Mouse (Mus musculus) urinary bladder, adult 18-20 months (tissue): ENCODE measurements around the gene Rdh8.
"Not testable (repeated sequence)": the region's sequence is repeated elsewhere in the genome, so short reads cannot be mapped to it uniquely, and the experiment has no call there.

Experiments
- DNase-seq, 2 experiments: peaks; one replicate each; pipeline ENCODE4 v3.0.0; 2022; ENCODE audit warnings: low spot score in 2 of 2, mixed read lengths in 2 of 2

The Rdh8 gene

DNA sequence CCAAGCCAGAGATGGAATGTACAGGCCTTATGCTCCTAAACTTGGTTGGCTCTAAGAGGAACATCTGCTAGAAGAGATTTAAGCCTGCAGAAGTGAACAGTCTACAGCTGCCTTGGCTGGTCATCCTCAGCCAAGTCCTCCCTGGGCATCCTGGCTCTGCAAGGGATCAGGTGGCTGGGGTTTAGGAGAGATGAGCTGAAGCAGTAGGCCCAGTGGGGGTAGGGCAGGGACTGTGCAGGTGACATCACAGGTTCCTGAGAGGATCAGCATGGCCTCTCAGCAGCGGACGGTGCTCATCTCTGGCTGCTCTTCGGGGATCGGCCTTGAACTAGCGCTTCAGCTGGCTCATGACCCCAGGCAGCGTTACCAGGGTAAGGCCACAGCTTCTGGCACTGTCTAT is at the start of gene Rdh8:
Gene Rdh8, plus strand, starts transcription at position 268 of the 400 bp plus-strand sequence.
- no peak for DNase-seq

DNA sequence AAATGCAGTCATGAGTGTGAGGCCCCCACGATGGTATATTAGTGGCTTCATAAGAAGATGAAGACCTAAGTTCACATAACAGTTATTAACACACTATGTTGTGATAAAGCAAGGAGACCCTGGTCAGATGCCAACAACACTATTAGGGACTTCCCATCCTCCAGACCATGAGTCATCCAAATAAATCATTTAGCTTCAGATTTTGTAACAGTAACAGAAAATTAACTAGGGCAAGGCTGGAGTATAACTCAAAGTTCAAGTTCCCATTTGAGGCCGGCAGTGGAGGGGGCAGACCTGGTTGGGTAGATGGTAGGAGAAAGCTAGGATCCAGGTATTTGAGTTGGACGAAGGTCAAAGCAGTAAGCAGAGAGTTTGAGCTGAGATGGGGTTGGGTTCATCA is 37.0 kb upstream of the Rdh8 start:
- no peak for DNase-seq

DNA sequence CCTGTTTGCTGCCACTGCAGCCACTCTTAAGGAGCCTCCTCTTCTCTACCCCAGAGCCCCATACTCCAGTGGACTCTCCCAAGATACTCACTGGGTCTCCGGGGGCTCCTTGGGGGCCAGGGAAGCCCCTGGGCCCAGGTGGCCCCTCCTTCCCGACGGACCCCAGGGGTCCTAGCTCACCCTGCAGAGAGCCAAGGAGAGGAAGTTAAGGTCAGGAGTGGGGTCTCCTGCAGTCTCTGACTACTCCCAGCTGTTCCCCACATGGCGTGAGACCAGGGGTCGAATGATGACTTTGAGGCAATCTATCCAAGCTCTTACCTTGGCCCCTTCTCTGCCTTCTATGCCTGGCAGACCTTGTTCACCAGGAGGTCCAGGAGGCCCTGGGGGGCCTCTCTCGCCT is 33.2 kb upstream of the Rdh8 start:
- no peak for DNase-seq

DNA sequence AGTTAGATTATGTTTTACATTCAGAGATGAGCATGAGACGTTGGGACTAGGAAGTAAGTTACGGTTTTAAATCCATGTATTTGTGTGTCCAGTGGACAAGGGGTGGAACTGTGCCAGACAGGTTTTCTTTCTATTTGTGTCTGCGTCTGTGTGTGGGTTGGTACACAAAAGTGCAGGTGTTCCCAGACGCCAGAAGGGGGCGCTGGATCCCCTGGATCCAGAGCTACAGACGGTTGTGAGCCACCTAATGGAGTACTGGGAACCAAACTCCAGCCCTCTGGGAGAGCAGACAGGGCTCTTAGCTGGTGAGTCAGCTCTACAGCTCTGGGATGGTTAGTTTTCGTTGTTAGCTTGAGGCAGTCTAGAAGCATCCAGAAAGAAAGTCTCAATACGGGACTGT is 30.3 kb upstream of the Rdh8 start:
- no peak for DNase-seq

DNA sequence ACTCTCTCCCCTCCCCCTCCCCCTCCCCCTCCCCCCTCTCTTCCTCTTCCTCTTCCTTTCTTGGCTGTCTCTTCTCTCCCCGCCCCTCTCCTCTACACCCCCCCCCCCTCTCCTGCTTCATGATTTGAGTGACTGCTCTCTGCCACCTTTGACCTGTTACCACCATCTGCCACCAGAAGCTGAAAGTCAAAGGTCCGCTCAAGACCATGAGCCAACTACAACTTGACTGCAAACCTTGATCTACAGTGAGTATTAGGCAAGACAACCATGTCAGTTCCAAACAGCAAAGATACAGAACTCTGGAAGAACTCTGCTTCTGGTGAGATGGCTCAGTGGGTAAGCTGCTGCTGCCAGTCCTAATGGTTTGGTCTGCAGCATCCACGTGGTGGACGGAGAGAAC is 28.7 kb upstream of the Rdh8 start:
- no peak for DNase-seq

DNA sequence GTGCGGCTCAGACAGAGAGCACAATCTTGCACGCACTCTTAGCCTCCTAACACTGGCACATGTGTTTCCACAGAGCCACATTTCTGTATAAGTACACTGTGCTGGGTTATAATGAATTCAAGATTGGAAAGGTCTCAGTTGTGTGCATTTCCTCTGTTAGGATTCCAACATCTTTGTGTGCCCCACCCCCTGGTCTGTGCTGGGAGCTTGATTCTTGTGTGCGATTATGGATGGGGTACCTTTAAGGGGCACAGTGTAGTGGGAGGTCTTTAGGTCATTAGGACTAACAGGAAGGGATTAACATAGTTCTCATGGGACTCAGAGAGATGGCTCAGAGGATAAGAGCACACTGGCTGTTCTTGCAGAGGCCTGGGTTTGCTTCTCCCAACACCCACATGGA is 28.0 kb upstream of the Rdh8 start:
- no peak for DNase-seq

DNA sequence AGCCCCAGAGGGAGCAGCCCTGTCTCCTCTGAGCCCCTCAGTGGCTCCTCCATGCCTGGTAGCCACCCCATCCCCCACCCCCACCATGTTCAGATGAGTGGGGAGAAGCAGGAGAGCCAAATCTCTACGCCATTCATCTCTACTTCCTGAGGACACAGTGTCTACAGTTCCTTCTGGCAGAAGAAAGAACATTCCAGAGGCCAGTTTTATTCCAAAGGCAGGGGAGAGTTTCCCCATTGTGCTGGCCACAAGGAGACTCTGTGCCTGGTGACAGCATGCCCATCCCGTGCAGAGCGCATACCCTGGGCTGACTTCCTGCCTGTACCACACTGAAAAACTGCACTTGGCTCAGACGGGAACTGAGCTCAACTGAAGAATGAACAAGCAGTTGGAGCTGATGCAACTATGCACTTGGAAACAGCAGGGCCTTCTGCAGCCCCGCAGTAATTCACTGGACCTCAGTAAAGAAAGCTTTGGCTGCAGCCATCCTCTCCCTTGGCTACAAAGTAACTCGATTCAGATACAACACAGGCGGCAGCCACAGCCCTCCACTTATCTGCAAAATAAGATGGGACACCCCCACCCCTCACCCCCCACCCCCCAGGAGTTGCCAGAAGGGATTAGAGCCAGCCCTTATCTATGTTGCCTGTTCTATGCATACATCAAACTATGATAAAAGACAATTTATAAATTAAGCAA is 24.0 kb upstream of the Rdh8 start:
- DNase-seq: peak in 1 of 2 experiments; percentile 41

DNA sequence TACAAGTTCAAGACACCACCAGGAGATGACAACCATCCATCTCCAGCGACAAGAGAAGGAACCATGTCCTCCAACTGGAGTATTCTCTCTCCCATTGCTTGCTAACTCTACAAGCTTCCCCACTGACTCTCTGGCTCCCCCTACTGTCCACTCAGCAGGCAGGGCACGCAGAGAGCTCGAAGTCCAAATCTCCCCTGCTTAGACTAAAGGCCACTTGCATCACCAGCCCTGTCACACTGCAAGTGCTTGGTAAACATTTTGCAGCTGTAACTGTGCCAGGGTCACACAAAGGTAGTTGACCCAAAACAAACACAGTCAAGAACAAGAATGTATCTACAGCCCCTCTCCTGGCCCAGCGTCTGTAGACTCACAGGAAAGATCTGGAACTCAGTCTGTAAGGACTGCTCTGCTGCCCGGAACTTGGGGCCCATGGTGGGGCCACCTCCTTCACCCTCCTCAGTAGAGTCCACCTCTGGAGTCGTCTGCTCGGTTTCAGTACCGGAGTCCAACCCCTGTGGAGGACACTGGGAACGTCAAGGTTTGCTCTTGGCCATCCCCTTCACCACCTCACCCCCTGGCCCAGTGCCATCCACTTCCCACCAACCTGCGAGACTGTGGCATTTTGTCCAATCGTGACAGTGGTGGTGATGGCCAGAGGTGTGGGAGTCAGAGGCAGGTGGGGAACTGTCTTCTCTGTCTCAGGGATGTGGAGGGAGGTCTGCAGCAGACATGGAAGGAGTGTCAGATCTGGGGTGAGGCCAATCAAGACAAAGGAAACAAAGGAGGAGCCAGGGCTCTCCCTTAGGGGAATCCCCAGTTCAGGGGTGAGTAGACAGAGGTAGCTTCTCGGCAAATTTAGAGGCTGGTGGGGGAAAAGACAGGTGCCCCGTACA is 13.8 kb upstream of the Rdh8 start:
- peak; percentile 31 to 47 for DNase-seq

DNA sequence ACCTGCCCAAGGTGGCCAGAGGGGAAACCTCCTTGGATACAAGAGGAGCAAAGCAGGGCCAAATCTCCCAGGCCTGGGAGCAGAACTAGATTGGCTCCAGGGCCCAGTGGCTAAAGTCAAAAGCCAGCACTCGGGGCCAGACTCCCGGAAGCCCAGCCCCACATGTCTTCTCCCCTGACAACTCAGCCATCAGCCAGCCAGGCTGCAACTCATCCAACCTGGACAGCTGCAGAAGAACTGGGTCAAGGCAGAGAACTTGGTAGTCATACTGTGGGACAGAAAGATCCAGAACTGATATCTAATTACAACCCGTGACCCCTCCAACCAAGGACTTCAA is 13.2 kb upstream of the Rdh8 start:
- DNase-seq: no peak

DNA sequence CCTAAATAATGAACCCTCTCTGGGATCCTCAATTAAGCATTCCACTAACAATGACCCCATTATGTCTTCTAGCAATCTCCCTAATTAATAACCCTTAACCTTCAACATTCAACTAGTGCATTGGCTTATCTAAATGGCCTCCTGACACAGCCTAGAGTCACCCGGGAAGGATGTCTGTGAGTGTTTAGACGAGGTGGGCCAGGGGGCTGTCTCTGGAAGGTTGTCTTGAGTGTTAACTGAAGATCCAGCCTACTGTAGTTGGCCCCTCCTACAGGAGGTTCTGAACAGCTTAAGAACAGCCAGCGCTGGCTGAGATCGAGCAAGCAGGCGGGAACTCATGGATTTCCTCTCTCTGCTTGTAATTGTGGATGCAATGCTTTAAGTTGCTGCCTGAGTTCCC is 12.6 kb upstream of the Rdh8 start:
- DNase-seq: no peak

DNA sequence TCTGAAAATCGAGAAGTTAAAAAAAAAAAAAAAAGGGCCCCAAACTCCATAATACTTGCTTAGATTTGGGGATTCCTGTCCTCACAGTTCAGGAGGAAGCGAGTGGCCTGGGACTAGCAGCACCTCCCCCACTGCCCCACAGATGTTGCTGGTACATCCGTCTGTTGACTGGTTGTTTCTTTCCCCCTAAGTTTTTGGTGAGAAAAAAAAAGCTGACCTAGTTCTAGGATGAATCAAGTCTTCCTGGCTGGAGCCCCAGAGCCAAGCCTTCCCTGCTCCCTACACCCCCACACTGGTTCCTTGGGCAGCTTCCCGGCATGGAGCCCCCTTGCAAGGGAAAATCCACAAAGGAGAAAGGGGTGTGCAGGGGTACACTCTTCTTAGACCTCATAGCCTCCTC is 8.0 kb upstream of the Rdh8 start:
- no peak for DNase-seq

DNA sequence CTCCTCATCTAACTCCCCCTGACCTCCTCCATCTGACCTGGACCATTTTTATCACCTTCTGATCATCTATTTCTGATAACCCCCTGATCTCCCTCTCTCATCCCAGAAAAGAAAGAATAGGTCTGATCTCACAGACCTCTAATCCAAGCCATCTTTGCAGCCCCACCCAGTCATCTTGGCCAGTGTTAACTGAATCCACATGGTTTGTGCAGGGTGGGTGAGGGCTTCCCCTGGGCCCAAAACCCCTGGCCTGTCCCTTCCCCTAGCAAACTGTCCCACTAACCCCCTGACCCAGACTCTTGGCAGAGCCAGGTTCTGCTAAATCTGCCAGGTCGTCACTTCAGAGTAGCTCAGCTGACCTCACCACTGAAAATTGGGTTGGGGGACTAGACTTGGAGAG is 7.5 kb upstream of the Rdh8 start:
- DNase-seq: no peak

DNA sequence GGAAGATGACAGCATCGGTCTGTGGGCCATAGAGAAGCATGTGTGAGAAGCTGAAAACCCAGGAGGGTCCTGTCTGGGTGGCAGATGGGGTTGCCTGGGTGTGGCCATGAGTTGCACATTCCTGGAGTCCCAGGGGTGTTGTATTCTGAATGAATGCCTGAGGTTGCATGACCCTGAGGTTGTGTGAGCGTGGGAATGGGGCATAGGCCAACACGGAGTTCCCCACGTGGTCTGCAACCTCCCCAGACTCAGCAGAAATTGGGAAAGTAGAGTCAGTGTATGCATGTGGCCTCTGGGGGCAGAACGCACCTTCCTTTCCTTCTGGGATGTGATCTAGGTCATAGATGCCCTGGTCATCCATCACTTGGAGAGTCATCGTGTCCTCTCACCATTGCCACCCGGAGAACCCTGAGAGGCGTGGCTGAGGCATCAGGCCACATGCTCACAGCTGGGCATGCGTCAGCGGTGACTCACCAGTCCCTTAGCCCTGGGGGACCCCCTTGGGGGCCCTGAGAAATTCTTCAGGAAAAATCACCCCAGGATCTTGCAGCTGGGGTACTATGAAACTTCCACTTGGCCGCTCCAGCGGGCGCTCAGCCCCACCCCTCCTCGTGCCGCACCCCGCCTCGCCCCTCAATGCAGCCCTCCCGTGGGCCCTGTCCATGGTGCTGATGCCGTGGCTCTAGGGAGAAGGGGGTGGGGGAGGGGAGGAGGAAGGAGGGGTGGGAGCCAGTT is 5.6 kb upstream of the Rdh8 start:
- DNase-seq: no peak

DNA sequence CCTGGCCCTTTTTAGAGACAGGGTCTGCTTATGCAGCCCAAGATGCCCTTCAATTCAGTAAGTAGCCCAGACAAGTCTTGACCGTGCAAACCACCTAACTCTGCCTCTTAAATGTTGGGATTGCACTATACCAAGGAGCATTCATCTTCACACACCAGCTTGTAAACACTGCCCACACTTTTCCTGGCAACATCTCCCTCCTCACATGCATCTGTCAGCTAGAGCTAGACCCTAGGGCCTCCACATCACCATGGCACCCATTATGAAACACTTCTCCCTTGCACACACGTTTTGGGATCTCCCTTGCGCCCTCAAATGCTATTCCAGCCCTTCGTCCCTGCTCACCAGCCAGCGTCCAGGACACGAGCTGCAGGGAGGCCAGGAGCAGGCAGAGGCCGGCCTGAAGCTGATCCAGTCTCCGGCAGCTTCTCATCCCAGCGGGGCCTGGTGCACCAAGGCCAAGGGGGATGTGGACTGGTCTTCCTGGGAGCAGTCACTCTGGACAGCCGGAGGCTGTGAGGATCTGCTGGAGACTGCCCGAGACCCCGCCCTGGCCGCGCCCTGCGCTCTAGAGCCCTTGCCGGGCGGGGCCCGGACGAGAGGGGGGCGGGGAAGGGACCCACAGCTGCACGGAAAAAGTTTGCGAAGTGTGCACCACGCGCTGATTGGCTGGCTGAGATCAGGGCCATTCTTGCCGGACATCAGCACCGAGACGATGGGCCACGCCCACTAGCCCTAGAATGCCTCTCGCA is 3.6 kb upstream of the Rdh8 start, which contains the start of gene Col5a3:
Gene Col5a3, minus strand, starts transcription at position 547 of the 752 bp plus-strand sequence.
- DNase-seq: peak; percentile 29 to 66

DNA sequence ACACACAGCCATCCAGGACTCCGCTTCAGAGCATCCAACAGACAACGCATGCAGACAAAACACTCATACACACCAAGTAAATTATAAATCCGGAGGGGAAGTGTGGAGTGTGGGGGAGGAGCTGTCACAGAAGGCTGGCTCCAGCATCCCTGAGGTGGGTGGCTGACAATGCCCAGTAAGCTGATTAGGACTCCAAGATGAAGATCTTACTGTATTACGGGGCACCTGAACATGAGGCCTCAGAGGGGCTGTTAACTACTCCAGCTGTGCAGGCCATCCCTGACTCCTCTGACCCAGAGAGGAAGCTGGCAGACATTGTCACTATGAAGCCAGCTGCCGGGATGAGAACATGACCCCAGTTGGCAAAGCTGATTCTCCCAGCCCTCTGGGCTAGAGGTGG is 1.7 kb downstream of the Rdh8 start:
- DNase-seq: no peak

DNA sequence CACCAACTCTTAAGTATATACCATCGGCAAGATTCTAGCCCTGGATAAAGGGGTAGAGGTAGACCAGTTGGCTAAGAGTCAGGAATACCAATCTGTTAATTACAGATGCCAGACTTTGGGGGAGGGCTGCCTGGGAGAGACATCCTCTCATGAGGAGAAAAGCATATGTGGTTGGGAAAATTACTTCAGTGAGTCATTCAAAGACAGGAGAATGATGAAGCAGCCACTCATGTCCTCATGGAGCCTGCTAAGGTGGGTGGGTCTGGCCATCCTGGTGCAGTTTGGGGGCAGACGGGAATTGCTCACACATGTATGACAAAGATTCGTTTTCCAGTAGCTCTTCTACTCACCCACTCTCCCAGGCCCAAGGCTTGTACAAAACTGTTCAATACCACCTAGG is 4.5 kb downstream of the Rdh8 start:
- DNase-seq: no peak

DNA sequence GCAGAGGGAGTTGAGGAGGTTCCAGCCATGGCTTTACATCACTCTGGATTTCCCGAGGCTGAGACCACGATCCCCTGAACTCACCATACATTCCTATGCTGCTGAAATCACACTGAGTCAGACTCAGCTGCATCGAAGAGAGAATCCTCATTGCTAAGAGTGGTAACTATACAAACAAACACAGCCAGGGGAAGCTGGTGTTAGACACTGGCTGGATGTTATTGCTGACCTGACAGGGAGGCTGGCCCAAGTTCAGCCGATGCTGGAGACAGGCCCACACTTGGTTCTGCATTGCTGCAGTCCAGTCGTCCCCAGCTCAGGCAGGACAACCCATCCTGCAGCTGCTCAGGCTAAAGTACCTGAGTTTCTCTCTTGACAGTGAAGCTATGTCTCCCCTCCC is 7.5 kb downstream of the Rdh8 start:
- DNase-seq: no peak

DNA sequence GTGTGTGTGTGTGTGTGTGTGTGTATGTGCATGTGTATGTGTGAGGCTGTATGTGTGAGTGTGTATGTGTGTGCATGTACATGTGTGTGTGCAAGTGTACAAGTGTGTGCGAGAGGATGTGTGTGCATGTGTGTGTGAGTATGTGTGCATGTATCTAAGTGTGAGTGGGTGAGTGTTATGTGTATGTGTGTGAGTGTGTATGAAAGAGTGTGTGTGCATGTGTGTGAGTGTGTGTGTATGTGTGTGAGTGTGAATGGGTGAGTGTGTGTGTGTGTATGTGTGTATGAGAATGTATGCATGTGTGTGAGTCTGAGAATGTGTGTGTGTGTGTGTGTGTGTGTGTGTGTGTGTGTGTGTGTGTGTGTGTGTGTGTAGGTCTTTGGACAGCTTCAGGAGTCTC is 9.8 kb downstream of the Rdh8 start:
- no peak for DNase-seq

DNA sequence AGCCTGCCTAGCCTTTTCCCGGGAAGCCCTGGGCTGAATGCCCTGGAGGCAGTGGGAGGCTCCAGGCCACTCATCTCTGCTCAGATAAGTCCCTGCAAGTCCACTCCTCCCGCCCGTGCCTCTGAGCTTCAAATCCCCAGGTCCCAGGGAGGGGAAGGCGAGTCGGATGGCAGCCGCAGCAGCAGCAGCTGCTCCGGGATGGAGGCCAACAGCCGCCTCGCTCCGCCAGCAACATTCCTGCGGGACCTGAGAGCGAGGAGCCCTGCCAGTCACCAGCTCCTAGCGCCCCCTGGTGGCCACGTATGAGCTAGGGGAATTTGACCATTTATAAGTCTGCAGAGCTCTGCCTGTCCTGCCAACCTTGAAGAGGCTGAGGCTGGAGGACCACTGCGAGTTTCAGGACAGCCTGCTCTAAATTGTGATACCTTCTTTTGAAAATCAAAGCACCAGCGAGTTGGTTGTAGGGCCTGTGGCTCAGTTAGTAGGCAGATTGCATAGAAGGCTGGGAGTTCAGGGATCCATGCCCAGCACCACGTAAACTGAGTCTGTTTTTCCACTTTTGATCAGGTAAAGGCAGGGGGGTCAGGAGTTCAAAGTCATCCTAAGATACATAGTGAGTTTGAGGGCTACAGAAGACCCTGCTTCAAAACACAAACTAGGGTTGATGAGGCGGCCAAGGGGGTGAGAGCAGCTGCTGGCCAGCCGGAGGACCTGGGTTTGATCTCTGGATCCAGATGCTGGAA is 12.8 kb downstream of the Rdh8 start:
- peak; percentile 87 to 89 for DNase-seq

DNA sequence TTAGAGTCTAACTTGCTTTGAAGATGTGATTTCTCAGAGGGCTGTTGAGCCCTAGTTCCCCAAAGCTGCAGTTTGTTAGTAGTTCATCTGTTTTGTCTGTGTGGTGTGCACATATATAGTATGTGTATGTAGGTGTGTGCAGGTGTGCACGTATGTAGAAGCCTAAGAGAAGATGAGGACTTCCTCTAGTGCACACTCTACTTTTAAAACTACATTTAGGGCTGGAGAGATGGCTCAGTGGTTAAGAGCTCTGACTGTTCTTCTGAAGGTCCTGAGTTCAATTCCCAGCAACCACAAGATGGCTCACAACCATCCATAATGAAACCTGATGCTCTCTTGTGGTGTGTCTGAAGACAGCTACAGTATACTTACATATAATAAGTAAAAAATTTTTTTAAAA is 16.6 kb downstream of the Rdh8 start:
- DNase-seq: no peak

DNA sequence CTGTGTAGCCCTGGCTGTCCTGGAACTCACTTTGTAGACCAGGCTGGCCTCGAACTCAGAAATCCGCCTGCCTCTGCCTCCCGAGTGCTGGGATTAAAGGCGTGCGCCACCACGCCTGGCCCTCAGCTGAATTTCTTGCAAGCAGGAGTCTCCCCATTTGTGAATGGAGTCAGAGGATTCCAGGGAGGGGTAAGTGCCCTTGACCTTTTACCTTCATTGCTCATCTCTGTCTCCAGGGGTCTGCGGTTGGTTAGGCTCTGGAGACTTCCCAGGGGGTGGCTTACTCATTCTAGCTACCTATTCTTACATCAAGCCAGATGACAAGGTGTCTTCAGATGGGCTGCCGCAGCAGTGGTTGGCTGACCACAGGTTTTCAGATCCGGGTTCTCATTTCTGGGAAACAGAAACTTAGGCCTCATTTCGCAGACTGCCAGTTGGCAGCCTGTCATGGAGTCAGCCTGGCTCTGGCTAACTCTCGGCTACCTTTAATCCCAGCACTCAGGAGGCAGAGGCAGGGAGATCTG is 17.2 kb downstream of the Rdh8 start:
- DNase-seq: not testable (repeated sequence)
